Mouse (Mus musculus) kidney, postnatal 25 days (tissue): Measurements from ENCODE around the gene Ctbp2.

Experiments
- DNase-seq, 2 experiments: peaks; one replicate each; pipeline ENCODE4 v3.0.0; 2021; ENCODE audit warnings: mixed read lengths in 2 of 2

Ctbp2 gene

DNA sequence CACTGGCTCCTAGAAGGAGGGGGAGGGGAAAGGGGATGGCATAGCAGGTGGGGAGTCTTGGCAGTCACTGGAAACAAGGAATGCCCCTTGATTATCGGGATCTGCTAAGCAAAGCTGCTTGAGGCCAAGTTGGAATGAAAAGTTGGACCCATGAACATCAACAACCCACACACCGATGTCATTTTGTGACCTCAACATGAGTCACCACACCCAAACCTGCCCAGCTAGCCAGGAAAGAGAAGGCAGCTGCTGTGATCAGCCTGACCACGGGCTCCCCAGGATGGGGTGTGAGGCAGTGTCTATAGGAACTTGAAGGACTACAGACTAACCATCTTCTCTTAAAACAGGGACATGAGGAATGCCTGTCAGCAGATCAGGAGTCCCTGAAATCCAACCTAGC lies 38.7 kb downstream of the Ctbp2 start:
- no peak for DNase-seq

GRCm38 (mm10) chr7:133083936-133084614 lies 40.1 kb downstream of the Ctbp2 start:
- peak in 1 of 2 experiments; percentile 51 for DNase-seq

DNA sequence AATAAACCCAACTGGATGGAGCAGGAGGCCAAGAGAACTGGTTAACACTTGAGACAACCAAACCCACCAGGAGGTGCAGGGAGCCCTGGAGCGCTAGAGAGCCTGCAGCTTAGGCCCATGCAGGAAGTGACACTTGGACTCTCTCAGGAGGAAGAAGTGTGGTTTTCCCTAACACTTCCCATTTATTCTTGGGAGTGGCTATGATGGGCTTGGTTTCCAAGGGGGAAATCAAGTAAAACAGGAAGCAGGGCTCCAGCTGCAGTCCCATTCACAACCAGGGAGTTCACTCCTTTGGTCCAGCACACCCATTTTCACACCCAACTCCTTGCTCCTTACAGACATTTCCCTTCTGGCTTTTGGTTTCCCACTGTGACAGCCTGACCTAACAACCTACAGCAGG lies 45.2 kb downstream of the Ctbp2 start:
- DNase-seq, result no peak

- DNase-seq, result peak; percentile 40 to 74
Observed at GRCm38 (mm10) chr7:133074462-133075133, 49.6 kb downstream of the Ctbp2 start.

- DNase-seq, result no peak
Observed at GRCm38 (mm10) chr7:133073147-133073651, 51.0 kb downstream of the Ctbp2 start.

DNA sequence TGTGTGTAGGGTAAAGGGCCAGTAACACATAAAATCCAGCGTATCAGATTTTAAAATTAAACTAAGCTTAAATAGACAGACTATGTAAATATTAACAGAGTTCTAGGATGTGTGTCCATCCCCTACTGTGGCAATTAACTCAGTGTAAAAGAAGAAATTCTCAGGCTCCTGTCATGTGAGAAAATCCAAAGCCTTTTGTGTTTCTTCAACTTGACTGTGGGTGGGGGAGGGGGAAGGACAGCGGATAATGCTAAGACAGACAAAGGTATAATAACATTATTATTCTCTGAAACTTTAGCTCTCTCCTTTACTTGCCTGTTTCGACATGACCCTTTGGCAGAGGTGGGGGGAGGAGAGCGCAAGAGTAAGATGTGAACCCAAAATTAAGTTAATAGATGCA lies 51.6 kb downstream of the Ctbp2 start:
- DNase-seq, result peak in 1 of 2 experiments; percentile 43

DNA sequence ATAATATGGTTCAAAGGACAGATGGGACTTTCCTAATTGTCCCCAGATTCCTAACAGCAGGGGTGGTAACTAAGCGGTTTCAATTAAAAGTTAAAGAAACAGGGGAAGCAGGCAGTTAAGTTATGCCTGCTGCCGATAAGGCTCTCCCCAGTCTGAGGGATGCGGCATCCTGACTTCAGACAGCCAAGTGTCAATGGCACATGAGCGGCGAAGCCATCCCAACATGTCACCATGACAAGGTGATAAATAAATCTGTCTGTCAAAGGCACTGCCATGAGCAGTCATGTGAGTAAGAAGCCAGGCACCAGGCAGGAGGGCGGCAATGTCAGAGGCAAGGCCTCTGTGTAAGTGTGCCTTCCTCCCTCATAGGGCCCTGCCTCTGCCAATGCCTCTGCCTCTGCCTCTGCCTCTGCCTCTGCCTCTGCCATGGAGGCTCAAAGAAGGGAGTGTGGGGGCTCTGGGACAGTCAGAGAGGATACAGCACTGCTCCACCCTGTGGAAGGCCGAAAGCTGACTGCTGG lies 56.8 kb downstream of the Ctbp2 start:
- DNase-seq, result no peak

GRCm38 (mm10) chr7:133066776-133067175 lies 57.4 kb downstream of the Ctbp2 start:
- no peak for DNase-seq

- DNase-seq, result peak in 1 of 2 experiments; percentile 37
Observed at GRCm38 (mm10) chr7:133062055-133062454, 62.1 kb downstream of the Ctbp2 start.

- no peak for DNase-seq
Observed at GRCm38 (mm10) chr7:133060170-133060569, 64.0 kb downstream of the Ctbp2 start.

DNA sequence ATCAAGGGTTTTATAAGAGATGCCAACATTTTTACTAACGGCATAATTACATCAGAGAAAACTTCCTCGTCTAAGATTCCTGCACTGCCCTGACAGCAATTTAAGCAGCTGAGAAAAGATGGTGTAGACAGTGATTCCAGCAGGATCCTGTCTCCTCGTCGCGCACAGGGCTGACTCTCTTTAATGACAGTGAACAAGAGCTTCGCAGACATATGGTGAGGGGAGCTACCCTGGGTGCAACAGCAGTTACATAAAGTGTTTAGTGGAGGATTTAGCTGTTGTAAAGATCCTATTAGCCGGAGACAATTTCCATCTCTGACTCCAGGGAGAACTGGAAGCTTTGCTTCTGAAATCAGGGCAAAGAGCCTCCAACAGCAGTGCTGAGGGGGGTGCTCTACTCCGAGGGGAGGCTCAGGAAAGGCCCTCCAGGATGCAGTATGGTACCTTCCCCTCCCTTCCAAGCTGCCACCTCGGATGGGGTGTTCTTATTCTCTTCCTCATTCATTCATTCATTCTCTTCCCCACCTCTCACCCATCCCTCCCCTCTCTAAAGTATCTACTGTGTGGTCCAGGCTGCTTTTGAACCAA lies 64.5 kb downstream of the Ctbp2 start:
- DNase-seq, result no peak

DNA sequence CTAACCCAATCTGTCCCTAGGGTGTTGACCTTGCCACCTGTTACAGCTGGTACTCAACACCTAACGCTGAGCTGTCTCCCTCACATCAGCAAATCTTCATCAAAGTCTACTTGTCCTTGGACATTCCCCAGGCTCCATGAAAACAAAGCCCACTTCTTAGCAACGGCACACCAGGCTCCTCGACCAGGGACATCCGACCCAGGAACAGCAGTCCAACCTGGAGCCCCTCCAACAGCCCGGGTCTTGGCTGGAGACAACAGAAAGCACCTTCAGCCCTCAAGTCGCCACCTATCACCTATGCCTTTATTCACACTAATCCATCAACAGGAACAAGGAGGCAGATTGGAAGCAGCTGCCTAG lies 65.0 kb downstream of the Ctbp2 start:
- no peak for DNase-seq

- no peak for DNase-seq
Observed at GRCm38 (mm10) chr7:133058496-133059149, 65.5 kb downstream of the Ctbp2 start.

GRCm38 (mm10) chr7:133056924-133057323 lies 67.2 kb downstream of the Ctbp2 start:
- peak in 1 of 2 experiments; percentile 75 for DNase-seq

DNA sequence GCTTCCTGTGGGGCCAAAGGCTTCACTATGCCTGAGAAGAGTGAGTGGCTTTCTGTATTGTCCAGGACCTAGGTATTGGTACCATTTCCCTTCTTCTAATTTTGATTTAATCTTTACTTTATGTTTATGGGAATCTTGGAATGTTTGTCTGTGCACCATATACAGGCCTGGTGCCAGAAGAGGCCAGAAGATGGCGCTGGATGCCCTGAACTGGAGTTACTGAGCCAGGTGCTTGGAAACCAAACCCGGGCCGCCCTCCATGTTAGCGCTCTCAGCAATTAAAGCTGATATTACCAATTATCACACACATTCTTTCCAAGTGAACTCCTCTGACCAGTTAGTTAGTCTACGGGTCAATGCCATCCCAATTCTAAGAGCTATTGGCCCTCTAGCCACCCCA lies 69.7 kb downstream of the Ctbp2 start:
- DNase-seq, result peak in 1 of 2 experiments; percentile 53

DNA sequence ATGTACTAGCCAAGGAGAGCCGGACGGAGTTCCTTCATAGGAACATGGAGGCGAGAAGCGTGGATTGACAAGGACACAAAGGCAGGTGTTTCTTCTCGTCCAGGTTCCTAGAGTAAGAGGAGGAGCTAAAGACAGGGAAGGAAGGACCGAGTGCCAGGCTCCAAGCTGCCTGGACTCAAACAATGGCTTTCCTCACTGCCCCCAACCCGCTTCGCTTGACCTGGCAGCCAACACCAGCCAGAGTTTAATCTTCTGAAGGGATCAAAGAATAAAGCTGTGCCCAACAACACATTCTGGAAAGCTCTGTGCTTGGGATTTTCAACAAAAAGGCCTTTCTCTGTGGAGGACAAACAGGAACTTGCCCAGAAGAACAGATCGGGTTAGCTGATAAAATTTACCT lies 70.4 kb downstream of the Ctbp2 start:
- DNase-seq, result no peak

DNA sequence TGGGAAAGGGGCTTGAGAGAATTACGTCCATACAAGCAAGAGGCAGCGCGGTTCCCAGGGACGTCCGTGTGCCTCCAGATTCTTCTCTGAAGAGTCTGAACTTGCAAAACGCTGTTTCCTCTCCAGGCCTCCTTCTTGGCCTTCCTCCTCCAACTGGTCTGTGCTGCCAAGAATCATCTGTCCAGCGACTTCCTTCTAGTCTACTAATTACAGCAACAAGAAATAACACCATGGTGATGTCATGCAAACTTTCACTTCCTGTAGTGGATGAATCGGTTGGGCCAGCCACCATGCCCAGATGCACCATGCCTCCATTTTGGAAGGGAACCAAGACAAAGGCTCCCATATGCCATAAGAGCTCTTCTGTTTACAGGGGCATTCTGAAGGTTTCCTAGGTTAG lies 71.3 kb downstream of the Ctbp2 start:
- peak; percentile 52 to 68 for DNase-seq

GRCm38 (mm10) chr7:133050681-133051080 lies 73.5 kb downstream of the Ctbp2 start:
- peak; percentile 66 to 87 for DNase-seq

GRCm38 (mm10) chr7:133048085-133048630 lies 76.0 kb downstream of the Ctbp2 start:
- no peak for DNase-seq

- peak; percentile 38 to 66 for DNase-seq
Observed at GRCm38 (mm10) chr7:133047287-133047686, 76.9 kb downstream of the Ctbp2 start.

GRCm38 (mm10) chr7:133044721-133045120 lies 79.4 kb downstream of the Ctbp2 start:
- no peak for DNase-seq

GRCm38 (mm10) chr7:133041784-133042183 lies 82.4 kb downstream of the Ctbp2 start:
- DNase-seq, result no peak
